13 mouse cellular contexts compared by ENCODE assay signal in the genomic region with DNA sequence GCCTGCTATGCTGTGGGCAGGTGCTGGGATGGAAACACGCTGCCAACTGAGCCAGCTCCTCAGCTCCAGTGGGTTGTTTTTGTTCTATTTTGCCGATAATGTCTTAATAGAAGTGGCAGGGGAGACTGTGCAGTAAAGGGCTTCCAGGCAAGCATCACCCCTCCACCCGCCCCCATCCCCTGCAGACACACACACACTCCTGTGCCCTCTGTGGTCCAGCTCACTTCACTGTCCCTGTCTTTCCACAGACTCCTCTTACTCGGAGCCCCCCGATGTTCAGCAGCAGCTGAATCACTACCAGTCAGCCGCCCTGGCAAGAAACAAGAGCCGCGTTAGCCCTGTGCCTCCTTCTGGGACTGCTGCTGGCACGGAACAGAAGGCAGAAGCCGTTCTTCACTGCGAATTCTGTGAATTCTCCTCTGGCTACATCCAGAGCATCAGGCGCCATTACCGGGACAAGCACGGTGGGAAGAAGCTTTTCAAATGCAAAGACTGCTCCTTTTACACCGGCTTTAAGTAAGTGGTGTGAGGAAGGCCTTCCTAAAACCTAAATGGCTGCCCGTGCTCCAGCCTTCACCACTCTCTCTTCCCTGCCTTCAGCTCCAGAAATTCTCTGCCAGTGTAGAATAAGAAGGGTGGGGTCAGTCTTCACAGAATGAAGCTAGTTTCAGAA.
DNase-seq lines count a peak whose midpoint lies in the region; ATAC-seq and TF ChIP-seq lines count a peak whose summit lies in the region.
"Had no signal": no experiment of that assay in that cellular context is flagged by ENCODE, and none has a peak within 500 bp of the region (broad histone marks: within the 10 kb centered on the region; RNA-seq: fewer than 3 reads in every experiment).

No protein-coding gene starts in this region.

- H3K27ac ChIP-seq in forebrain, embryonic 14.5 days (ENCODE audit: low read depth, low read length) = peak overlapping the region; percentile 63
- peak overlapping the region; percentile 76 for H3K27ac ChIP-seq in layer of hippocampus, adult 2 months
- H3K27ac ChIP-seq: limb, embryonic 12.5 days had no signal

- no peaks in the 10 kb centered on the region for H3K27me3 ChIP-seq in forebrain, embryonic 14.5 days (replicated peaks; ENCODE audit: control insufficient read depth, insufficient read depth, low read length)
- H3K27me3 ChIP-seq: limb, embryonic 12.5 days had no signal

- TF ChIP-seq CTCF in layer of hippocampus, adult 2 months (conservative IDR thresholded peaks at IDR 0.05) = no peak

- 64% methylated on average over 16 of the region's 16 CpGs for WGBS in forebrain, embryonic 14.5 days

- H3K4me2 ChIP-seq in forebrain, embryonic 14.5 days (ENCODE audit: low read length) = no peak overlapping the region
- H3K4me2 ChIP-seq: limb, embryonic 12.5 days; lung, embryonic 14.5 days had no signal

- no peaks in the 10 kb centered on the region for H3K4me1 ChIP-seq in forebrain, embryonic 14.5 days (ENCODE audit: control insufficient read depth, insufficient read depth, low read length)

- ATAC-seq in forebrain, embryonic 14.5 days = 0 out of 2 replicates have a peak, but pooled peaks have one; percentile 40
- ATAC-seq in erythroblast, adult 5-6 weeks (replicated peaks; ENCODE audit: low FRiP score, poor library complexity, severe bottlenecking) = no peak
- ATAC-seq: activated CD4-positive, CD25-positive, alpha-beta regulatory T cell, adult 4 months had no signal

- H3K4me3 ChIP-seq in forebrain, embryonic 14.5 days (ENCODE audit: low read depth, low read length) = no peak overlapping the region
- 0 out of 2 replicates have a peak overlapping the region, but pooled peaks have one; percentile 2 for H3K4me3 ChIP-seq in layer of hippocampus, adult 2 months
- H3K4me3 ChIP-seq: limb, embryonic 12.5 days had no signal

- peaks cover 84% of the 10 kb centered on the region for H3K36me3 ChIP-seq in forebrain, embryonic 14.5 days (ENCODE audit: control insufficient read depth, insufficient read depth, low read length)

- intact Hi-C loops in gastrocnemius, postnatal 14 days (cut with DNase I; ENCODE audit: low total_unique reads) = no loop called here

- no peaks in the 10 kb centered on the region for H3K9me3 ChIP-seq in forebrain, embryonic 14.5 days (replicated peaks; ENCODE audit: control insufficient read depth, low read length)
- H3K9me3 ChIP-seq: limb, embryonic 12.5 days had no signal

- no peak overlapping the region for H3K9ac ChIP-seq in forebrain, embryonic 14.5 days (ENCODE audit: low read length)
- H3K9ac ChIP-seq: limb, embryonic 12.5 days; lung, embryonic 14.5 days had no signal

- DNase-seq in gastrocnemius, postnatal 14 days = peak; percentile 12
- DNase-seq in gastrocnemius, postnatal 10 days = no peak
- DNase-seq in ES-CJ7 (ENCODE audit: low read depth, low spot score) = peak; percentile 69
- peak; percentile 42 for DNase-seq in forebrain, embryonic 14.5 days (ENCODE audit: low spot score)
- peak; percentile 42 to 46 for DNase-seq in layer of hippocampus, adult 2 months (ENCODE audit: low spot score in 2 of 2)
- DNase-seq in Muller cell, postnatal 12 days (ENCODE audit: inconsistent ontology term) = no peak
- no peak for DNase-seq in adrenal gland, postnatal 25 days
- DNase-seq: heart, postnatal 4 days; kidney, postnatal 36 days; lung, embryonic 14.5 days had no signal

Comparison
In these comparisons a context has a peak if more than half of its experiments do, and no peak if none do; other contexts are left out.
1. DNase-seq: peak in gastrocnemius, postnatal 14 days (single experiment), ES-CJ7 (single experiment), forebrain, embryonic 14.5 days (single experiment) and layer of hippocampus, adult 2 months (2 of 2); none in gastrocnemius, postnatal 10 days (single experiment), Muller cell, postnatal 12 days (single experiment) and adrenal gland, postnatal 25 days (single experiment).